In genomic region chr3:144721077-144721859, GRCm38 (mm10) we compare ENCODE assay signal across 8 mouse cellular contexts. TPM values are rescaled to one million over a fixed set of nuclear protein-coding genes. Genes with fewer than 3 reads are reported as not detected.
DNase-seq lines count a peak whose midpoint lies in the region; ATAC-seq and TF ChIP-seq lines count a peak whose summit lies in the region.

No protein-coding gene starts in this region.

- H3K4me3 ChIP-seq in gastrocnemius, adult 2 months, result peak overlapping the region; percentile 76
- no peak overlapping the region; the same call in 1 of the 2 replicates for H3K4me3 ChIP-seq in testis, adult 2 months (ENCODE audit: control insufficient read depth, low read depth, low read length)
- peak overlapping the region; percentile 94 for H3K4me3 ChIP-seq in liver, embryonic 12.5 days

- no peak for ATAC-seq in liver, embryonic 12.5 days

- H3K4me2 ChIP-seq in liver, embryonic 12.5 days, result peak overlapping the region; percentile 87

- WGBS in liver, embryonic 12.5 days (ENCODE audit: insufficient replicate concordance), result 42% methylated on average over 10 of the region's 10 CpGs

- peak overlapping the region; percentile 50 for H3K9ac ChIP-seq in liver, embryonic 12.5 days

- no peak for TF ChIP-seq POLR2A in testis, adult 2 months (IDR thresholded peaks at IDR 0.05; ENCODE audit: control insufficient read depth, low read depth, low read length)

- no peak for DNase-seq in gastrocnemius, adult 2 months
- no peak for DNase-seq in gastrocnemius, postnatal 25 days
- no peak for DNase-seq in testis, postnatal 10 days (ENCODE audit: low spot score)
- DNase-seq in yolk sac, embryonic 10.5 days (ENCODE audit: low spot score), result no peak
- DNase-seq in left cerebral cortex, postnatal 10 days (ENCODE audit: extremely low spot score in 1 of 2, low spot score in 2 of 2), result no peak
- DNase-seq in left cerebral cortex, adult 11 months (ENCODE audit: low spot score), result no peak

- peaks cover 7% of the 10 kb centered on the region for H3K4me1 ChIP-seq in testis, adult 2 months (ENCODE audit: control insufficient read depth, insufficient read depth, low read length)
- peaks cover 48% of the 10 kb centered on the region for H3K4me1 ChIP-seq in liver, embryonic 12.5 days

- H3K27ac ChIP-seq in gastrocnemius, adult 2 months, result peak overlapping the region; percentile 96
- peak overlapping the region; percentile 68; the same call in 1 of the 2 replicates for H3K27ac ChIP-seq in testis, adult 2 months (ENCODE audit: control insufficient read depth, insufficient read depth, low read depth, low read length)
- peak overlapping the region; percentile 100 for H3K27ac ChIP-seq in liver, embryonic 12.5 days

- H3K27me3 ChIP-seq in testis, adult 2 months (ENCODE audit: control insufficient read depth, insufficient read depth, low read length), result no peaks in the 10 kb centered on the region
- H3K27me3 ChIP-seq in liver, embryonic 12.5 days (replicated peaks), result no peaks in the 10 kb centered on the region

- no peaks in the 10 kb centered on the region for H3K9me3 ChIP-seq in liver, embryonic 12.5 days (replicated peaks)

- no peak for TF ChIP-seq CTCF in gastrocnemius, adult 2 months (IDR thresholded peaks at IDR 0.05)
- no peak for TF ChIP-seq CTCF in testis, adult 2 months (IDR thresholded peaks at IDR 0.05; ENCODE audit: control insufficient read depth, insufficient read depth, insufficient replicate concordance, low read depth, low read length)

- peaks cover 1% of the 10 kb centered on the region; the same call in 1 of the 2 replicates for H3K36me3 ChIP-seq in testis, adult 2 months (ENCODE audit: control insufficient read depth, insufficient read depth, low read length)
- 0 out of 2 replicates have a peak, but pooled peaks cover 3% of the 10 kb centered on the region for H3K36me3 ChIP-seq in liver, embryonic 12.5 days

- intact Hi-C loops in gastrocnemius, adult 2 months (cut with DNase I), result no loop called here
- intact Hi-C loops in left cerebral cortex, postnatal 10 days (cut with DNase I), result no loop called here

RNA-seq across cellular contexts. Expression of gene Sh3glb1, which starts 1.1 kb away (rescaled TPM):
- 100 to 1,000 TPM; 328 to 379 TPM for total RNA-seq in gastrocnemius, adult 2 months (2021)
- 100 to 1,000 TPM; 289 to 299 TPM for total RNA-seq in gastrocnemius, postnatal 25 days (2021)
- 415 and 469 TPM in 2 replicates for polyA plus RNA-seq in testis, adult 2 months (2012; rRNA removed)
- 88.6 and 88.7 TPM in 2 replicates for polyA plus RNA-seq in liver, embryonic 12.5 days (2016; fragmentation: Nextera tagmentation; extraction: Ambion mirVana)
- 100 to 1,000 TPM; 107 to 113 TPM for total RNA-seq in left cerebral cortex, postnatal 10 days (2021)

RNA-seq across cellular contexts. Expression of gene Clca3a1, which starts 39.5 kb away (rescaled TPM):
- total RNA-seq in gastrocnemius, adult 2 months (2021), result under 1 TPM in 1 of 2 experiments, not detected in 1; 0.15 TPM
- under 1 TPM in 1 of 2 experiments, not detected in 1; 0.40 TPM for total RNA-seq in gastrocnemius, postnatal 25 days (2021)
- polyA plus RNA-seq in testis, adult 2 months (2012; rRNA removed), result 1.5 and 1.6 TPM in 2 replicates
- 3.0 and 3.3 TPM in 2 replicates for polyA plus RNA-seq in liver, embryonic 12.5 days (2016; fragmentation: Nextera tagmentation; extraction: Ambion mirVana)
- total RNA-seq in left cerebral cortex, postnatal 10 days (2021), result under 1 TPM; 0.67 to 0.88 TPM
